Mouse (Mus musculus): ENCODE results near the gene Tmem132c.

Gene Tmem132c

GRCm38 (mm10) chr5:127416536-127416935, 174.9 kb downstream of the Tmem132c start:
- no peak for DNase-seq (ENCODE audit: low spot score)

GRCm38 (mm10) chr5:127423936-127424335, 182.3 kb downstream of the Tmem132c start:
- no peak for DNase-seq (ENCODE audit: low spot score)

- DNase-seq (ENCODE audit: low spot score) = no peak
Measured at GRCm38 (mm10) chr5:127429124-127429523, 187.5 kb downstream of the Tmem132c start.

GRCm38 (mm10) chr5:127431561-127431960, 190.0 kb downstream of the Tmem132c start:
- DNase-seq (ENCODE audit: low spot score) = no peak

- DNase-seq (ENCODE audit: low spot score) = no peak
Measured at GRCm38 (mm10) chr5:127436836-127437235, 195.2 kb downstream of the Tmem132c start.

GRCm38 (mm10) chr5:127438639-127439038, 197.0 kb downstream of the Tmem132c start:
- no peak for DNase-seq (ENCODE audit: low spot score)

GRCm38 (mm10) chr5:127441963-127442362, 200.4 kb downstream of the Tmem132c start:
- DNase-seq (ENCODE audit: low spot score) = no peak

GRCm38 (mm10) chr5:127453580-127453979, 212.0 kb downstream of the Tmem132c start:
- peak; percentile 47 for DNase-seq (ENCODE audit: low spot score)

- DNase-seq (ENCODE audit: low spot score) = no peak
Measured at GRCm38 (mm10) chr5:127454068-127454467, 212.5 kb downstream of the Tmem132c start.

- no peak for DNase-seq (ENCODE audit: low spot score)
Measured at GRCm38 (mm10) chr5:127456076-127456475, 214.5 kb downstream of the Tmem132c start.

- DNase-seq (ENCODE audit: low spot score) = no peak
Measured at GRCm38 (mm10) chr5:127468151-127468550, 226.5 kb downstream of the Tmem132c start.

GRCm38 (mm10) chr5:127470351-127470750, 228.7 kb downstream of the Tmem132c start:
- DNase-seq (ENCODE audit: low spot score) = no peak

- no peak for DNase-seq (ENCODE audit: low spot score)
Measured at GRCm38 (mm10) chr5:127471902-127472301, 230.3 kb downstream of the Tmem132c start.

GRCm38 (mm10) chr5:127473706-127474105, 232.1 kb downstream of the Tmem132c start:
- DNase-seq (ENCODE audit: low spot score) = no peak

GRCm38 (mm10) chr5:127474856-127475255, 233.2 kb downstream of the Tmem132c start:
- no peak for DNase-seq (ENCODE audit: low spot score)

- peak; percentile 51 for DNase-seq (ENCODE audit: low spot score)
Measured at GRCm38 (mm10) chr5:127477790-127478189, 236.2 kb downstream of the Tmem132c start.

- DNase-seq (ENCODE audit: low spot score) = no peak
Measured at GRCm38 (mm10) chr5:127478322-127478721, 236.7 kb downstream of the Tmem132c start.

GRCm38 (mm10) chr5:127480931-127481330, 239.3 kb downstream of the Tmem132c start:
- DNase-seq (ENCODE audit: low spot score) = no peak

GRCm38 (mm10) chr5:127481416-127481815, 239.8 kb downstream of the Tmem132c start:
- peak; percentile 85 for DNase-seq (ENCODE audit: low spot score)

- no peak for DNase-seq (ENCODE audit: low spot score)
Measured at GRCm38 (mm10) chr5:127482342-127482741, 240.7 kb downstream of the Tmem132c start.

- peak; percentile 42 for DNase-seq (ENCODE audit: low spot score)
Measured at GRCm38 (mm10) chr5:127483955-127484659, 242.5 kb downstream of the Tmem132c start.

GRCm38 (mm10) chr5:127484813-127485486, 243.3 kb downstream of the Tmem132c start:
- peak; percentile 23 for DNase-seq (ENCODE audit: low spot score)

GRCm38 (mm10) chr5:127487190-127487589, 245.6 kb downstream of the Tmem132c start:
- no peak for DNase-seq (ENCODE audit: low spot score)

GRCm38 (mm10) chr5:127488666-127489065, 247.1 kb downstream of the Tmem132c start:
- DNase-seq (ENCODE audit: low spot score) = no peak

All from embryo, embryonic 10.5 days (tissue).